Mouse (Mus musculus): ENCODE results near the gene Olfr1045. TPM values are rescaled to one million over a fixed set of nuclear protein-coding genes. Genes with fewer than 3 reads are reported as not detected.
"Not testable (repeated sequence)": the region's sequence is repeated elsewhere in the genome, so short reads cannot be mapped to it uniquely, and the experiment has no call there.

Olfr1045 gene
- total RNA-seq (2015; ENCODE audit: low replicate concordance) (not detected in 2 replicates), total RNA-seq (2017; ENCODE audit: low replicate concordance) (not detected in 2 replicates)

DNA sequence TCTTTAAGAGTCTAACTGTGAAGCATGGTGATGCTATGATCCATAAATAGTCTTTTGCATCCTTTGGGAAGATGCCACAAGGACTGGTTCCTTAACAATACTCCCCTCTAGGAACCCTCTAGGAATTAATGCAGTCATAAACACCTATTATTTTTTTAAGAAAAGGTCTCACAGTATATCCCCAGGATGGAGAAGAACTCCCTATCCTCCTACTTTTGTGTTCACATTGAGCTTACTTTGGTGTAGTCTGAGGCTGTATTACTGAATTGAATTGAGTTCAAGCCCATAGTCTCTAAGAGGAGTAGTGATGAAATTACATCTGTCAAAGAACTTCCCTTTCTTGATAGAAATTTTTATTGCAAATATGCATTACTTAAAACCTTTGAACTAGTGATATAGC lies at the start of gene Olfr1045:
Gene Olfr1045 (minus strand): TSS at position 101 of the 400 bp plus-strand sequence.
- no peak for ATAC-seq (replicated peaks; ENCODE audit: low FRiP score, poor library complexity, severe bottlenecking)

DNA sequence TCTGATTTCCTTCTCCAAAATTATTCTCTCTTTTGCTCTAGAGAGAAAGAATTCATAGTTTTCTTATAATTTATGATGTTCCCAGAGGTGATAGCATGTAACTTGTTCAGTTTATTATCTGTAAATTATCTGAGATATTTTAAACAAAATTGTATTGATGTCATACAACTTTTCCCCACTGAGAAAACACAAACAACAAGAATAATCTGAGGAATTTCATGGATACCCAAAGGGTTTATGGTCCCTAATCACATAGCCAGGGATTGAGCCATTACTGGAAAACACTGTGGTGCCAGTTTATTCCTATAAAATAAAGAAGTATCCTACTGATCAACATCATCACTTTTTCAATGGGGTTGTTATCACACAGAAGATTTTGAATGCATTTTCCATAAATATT lies 37.4 kb upstream of the Olfr1045 start, which contains the start of gene Olfr1048:
Gene Olfr1048 (minus strand): TSS at position 101 of the 400 bp plus-strand sequence.
- no peak for ATAC-seq (replicated peaks; ENCODE audit: low FRiP score, poor library complexity, severe bottlenecking)

DNA sequence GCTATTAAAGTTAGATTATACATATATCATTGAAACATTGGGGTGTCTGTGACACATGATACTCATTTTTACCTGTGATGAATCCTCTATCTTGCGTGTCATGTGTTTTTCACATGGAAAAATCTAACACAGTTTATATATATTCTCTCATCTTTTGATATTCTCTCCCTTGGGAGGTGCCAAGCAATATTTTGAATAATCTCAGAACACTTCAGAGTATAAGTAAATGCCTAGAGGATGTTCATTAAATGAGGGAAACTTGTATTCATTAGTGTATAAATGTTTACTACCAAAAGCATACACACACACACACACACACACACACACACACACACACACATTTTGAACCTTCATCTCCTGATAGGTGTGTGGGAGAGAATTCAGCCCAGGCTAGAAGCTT lies 28.5 kb upstream of the Olfr1045 start, which contains the start of gene Olfr1047:
Gene Olfr1047 (minus strand): TSS at position 101 of the 400 bp plus-strand sequence.
- ATAC-seq (replicated peaks; ENCODE audit: low FRiP score, poor library complexity, severe bottlenecking), result no peak

DNA sequence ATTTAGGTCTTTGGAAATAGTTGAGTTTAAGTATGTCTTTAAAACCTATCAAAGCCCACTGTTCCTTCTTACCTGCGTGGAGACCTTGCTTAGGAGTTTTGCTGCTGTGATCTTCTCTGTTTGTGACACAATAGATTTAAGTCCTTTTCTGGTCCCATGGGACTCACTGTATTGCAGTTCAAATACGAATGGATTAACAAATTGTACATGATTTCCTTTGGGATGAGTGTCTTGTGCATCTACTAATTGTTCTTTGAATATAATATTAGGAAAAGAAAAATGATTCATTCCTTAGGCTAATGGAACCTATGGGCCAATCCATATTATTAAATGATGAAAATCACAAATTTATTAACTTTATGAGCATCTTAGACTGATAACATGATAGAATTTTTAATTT lies 16.4 kb upstream of the Olfr1045 start, which contains the start of gene Olfr1046:
Gene Olfr1046 (minus strand): TSS at position 101 of the 400 bp plus-strand sequence.
- no peak for ATAC-seq (replicated peaks; ENCODE audit: low FRiP score, poor library complexity, severe bottlenecking)

DNA sequence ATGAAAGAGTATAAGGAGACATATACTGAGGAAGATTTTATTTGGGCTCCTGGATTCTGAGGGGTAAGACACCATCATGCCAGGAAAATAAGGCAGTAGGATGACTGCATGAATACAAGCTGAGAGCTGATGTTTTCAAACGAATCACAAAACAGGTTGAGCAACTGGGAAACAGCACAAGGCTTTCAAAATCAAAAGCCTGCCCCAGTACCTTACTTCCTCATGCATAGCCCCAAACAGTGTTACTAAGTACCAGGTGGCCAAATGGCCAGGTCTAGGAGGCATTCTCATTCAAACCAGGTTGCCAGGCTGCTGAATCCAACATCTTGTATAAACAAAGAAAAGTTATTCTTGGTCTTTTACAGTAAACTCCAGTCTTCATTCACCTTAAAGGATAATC lies 6.9 kb downstream of the Olfr1045 start:
- no peak for ATAC-seq (replicated peaks; ENCODE audit: low FRiP score, poor library complexity, severe bottlenecking)

DNA sequence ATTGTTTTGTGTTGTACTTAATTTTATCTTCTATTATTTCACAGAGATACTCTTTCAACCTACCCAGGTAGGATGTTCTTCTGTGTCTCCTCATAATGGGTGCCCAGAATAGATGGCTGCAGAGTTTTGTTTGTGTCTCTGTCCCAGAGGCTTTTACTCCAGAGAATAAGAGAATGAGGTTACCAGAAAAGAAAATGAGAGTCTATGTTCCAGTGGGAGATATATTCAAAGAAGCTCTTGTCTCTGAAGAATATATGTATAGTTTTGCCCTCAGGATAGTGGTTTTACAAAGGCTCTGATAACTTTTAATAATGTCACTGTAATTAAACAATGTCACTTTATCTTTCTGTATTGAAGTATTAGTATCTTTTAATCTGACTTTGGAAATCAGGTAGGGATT lies 17.2 kb downstream of the Olfr1045 start, which contains the start of gene Olfr52:
Gene Olfr52 (minus strand): TSS at position 101 of the 400 bp plus-strand sequence.
- ATAC-seq (replicated peaks; ENCODE audit: low FRiP score, poor library complexity, severe bottlenecking), result no peak

DNA sequence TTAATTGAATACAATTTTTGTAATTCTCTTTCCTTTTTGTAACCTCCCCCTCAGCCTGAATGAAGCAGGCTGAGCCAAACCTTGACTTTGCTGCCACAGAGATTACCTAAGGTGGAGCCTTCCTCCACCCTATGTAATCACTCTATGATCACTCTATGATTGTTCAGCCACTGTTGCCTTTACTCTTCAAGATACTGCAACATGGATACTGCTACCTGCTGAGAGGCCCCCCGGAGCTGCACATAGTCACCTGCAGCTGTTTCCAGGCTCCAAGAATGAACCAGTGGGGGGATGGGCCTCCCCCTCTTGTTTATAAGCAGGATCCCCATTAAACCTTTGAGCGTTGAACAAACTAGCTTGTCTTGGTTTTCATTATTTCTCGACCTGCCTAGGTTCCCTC lies 22.9 kb downstream of the Olfr1045 start:
- no peak for ATAC-seq (replicated peaks; ENCODE audit: low FRiP score, poor library complexity, severe bottlenecking)

DNA sequence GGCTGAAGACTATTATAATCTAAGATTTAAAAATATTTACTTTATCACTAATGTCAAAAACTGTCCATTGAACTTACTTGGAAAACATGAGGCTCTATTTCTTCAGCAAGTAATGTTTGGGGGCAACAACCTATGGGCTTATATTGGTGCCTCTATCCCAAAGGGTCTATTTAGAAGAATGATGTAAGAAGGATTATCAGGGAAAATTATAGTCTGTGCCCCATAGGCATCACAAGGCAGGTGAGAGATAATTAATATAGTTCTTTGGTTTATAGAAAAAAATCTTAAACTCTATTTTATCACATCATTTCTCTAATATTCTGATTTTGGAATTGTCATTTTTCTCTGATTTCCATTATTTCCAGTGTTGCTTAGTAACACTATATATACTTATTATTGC lies 25.1 kb downstream of the Olfr1045 start, which contains the start of gene Olfr1044:
Gene Olfr1044 (minus strand): TSS at position 101 of the 400 bp plus-strand sequence.
- ATAC-seq (replicated peaks; ENCODE audit: low FRiP score, poor library complexity, severe bottlenecking), result no peak

DNA sequence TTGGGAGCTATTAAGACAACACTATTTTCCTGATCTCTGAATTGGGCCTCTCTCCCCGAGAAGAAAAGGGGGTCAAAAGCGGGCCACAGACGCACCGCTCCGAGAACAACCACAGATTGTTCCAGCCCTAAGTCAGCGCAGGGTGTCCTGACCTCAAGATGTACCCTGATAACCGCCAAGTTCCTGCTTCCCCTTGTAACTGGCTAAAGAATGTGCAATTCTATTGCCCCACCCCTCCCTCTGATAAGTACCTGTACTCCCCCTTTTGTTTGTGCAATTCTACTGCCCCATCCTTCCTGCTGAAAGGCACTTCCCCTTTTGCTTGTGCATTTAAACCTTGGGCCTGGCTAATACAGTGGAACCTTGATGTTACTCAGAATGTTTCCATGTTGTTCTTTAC lies 27.4 kb downstream of the Olfr1045 start:
- ATAC-seq (replicated peaks; ENCODE audit: low FRiP score, poor library complexity, severe bottlenecking), result not testable (repeated sequence)

DNA sequence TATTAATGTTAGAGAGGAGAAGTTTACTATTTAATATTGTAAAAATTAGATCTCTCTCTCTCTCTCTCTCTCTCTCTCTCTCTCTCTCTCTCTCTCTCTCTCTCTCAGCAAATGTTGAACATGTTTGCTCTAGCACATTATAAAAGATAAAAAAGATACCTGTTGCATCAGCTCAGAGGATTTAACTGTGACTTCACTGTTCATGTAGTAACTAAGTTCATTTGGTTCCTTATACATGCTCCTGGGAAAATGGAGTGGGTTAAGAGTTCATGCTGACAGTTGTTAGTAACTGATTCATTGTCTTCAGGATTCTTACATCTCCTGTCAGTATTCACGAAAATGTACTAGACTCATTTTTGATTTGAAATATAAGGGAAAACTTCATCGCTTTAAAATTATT lies 35.4 kb downstream of the Olfr1045 start, which contains the start of gene Olfr1043:
Gene Olfr1043 (minus strand): TSS at position 101 of the 400 bp plus-strand sequence.
- no peak for ATAC-seq (replicated peaks; ENCODE audit: low FRiP score, poor library complexity, severe bottlenecking)

DNA sequence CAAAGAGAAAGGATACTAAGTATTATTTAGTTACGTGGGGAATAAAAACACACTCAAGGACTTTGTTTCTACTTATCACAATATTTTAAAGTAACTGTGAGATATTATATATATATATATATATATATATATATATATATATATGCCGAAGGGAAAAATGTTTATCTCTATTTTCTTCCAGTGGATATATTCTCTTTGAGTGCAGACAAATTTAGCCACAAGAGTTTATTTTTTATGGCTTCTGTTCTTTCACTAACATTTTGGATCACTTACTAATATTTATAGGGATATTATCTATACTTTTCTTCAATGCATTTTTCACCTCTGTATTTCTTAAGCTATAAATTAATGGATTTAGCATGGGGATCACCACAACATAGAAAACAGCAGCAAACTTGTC lies 41.1 kb downstream of the Olfr1045 start, which contains the start of gene Olfr1042:
Gene Olfr1042 (minus strand): TSS at position 101 of the 400 bp plus-strand sequence.
- no peak for ATAC-seq (replicated peaks; ENCODE audit: low FRiP score, poor library complexity, severe bottlenecking)

DNA sequence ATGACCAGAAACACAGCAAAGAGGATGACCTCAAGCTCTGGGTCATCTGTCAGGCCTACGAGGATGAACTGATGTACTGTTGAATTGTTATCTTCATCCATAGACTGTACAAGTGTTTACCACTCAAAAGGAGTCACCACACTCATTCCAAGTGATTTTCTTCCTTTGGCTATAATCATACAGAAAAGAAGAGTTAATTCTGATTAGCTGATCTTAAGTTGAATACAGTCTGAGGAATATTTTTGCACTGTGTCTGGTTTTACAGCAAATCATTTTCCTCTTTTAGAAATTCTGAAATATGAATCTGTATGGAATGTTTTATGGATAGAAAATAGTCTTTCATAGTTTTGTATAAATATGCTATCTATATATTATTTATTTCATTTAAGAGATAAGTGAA lies 56.2 kb downstream of the Olfr1045 start, which contains the start of gene Olfr1040:
Gene Olfr1040 (minus strand): TSS at position 101 of the 400 bp plus-strand sequence.
- no peak for ATAC-seq (replicated peaks; ENCODE audit: low FRiP score, poor library complexity, severe bottlenecking)

Other genes starting within 250 kb of the Olfr1045 start
- gene Olfr1029, start 229.1 kb downstream of the Olfr1045 start, total RNA-seq (2015; ENCODE audit: low replicate concordance), result not detected in 2 replicates
- not detected in 2 replicates for gene Olfr1029, start 229.1 kb downstream of the Olfr1045 start, total RNA-seq (2017; ENCODE audit: low replicate concordance)
- gene Olfr1030, start 223.7 kb downstream of the Olfr1045 start, total RNA-seq (2015; ENCODE audit: low replicate concordance), result not detected in 2 replicates
- gene Olfr1030, start 223.7 kb downstream of the Olfr1045 start, total RNA-seq (2017; ENCODE audit: low replicate concordance), result not detected in 2 replicates
- gene Olfr1031, start 212.7 kb downstream of the Olfr1045 start, total RNA-seq (2015; ENCODE audit: low replicate concordance), result not detected in 2 replicates
- gene Olfr1031, start 212.7 kb downstream of the Olfr1045 start, total RNA-seq (2017; ENCODE audit: low replicate concordance), result not detected in 2 replicates
- not detected in 2 replicates for gene Olfr1032, start 197.5 kb downstream of the Olfr1045 start, total RNA-seq (2015; ENCODE audit: low replicate concordance)
- not detected in 2 replicates for gene Olfr1032, start 197.5 kb downstream of the Olfr1045 start, total RNA-seq (2017; ENCODE audit: low replicate concordance)
- gene Olfr1033, start 182.4 kb downstream of the Olfr1045 start, total RNA-seq (2015; ENCODE audit: low replicate concordance), result not detected in 2 replicates
- not detected in 2 replicates for gene Olfr1033, start 182.4 kb downstream of the Olfr1045 start, total RNA-seq (2017; ENCODE audit: low replicate concordance)
- gene Olfr1034, start 157.1 kb downstream of the Olfr1045 start, total RNA-seq (2015; ENCODE audit: low replicate concordance), result not detected in 2 replicates
- gene Olfr1034, start 157.1 kb downstream of the Olfr1045 start, total RNA-seq (2017; ENCODE audit: low replicate concordance), result not detected in 2 replicates
- gene Olfr1036, start 129.0 kb downstream of the Olfr1045 start, total RNA-seq (2015; ENCODE audit: low replicate concordance), result not detected in 2 replicates
- gene Olfr1036, start 129.0 kb downstream of the Olfr1045 start, total RNA-seq (2017; ENCODE audit: low replicate concordance), result not detected in 2 replicates
- not detected in 2 replicates for gene Olfr1037, start 115.6 kb downstream of the Olfr1045 start, total RNA-seq (2015; ENCODE audit: low replicate concordance)
- gene Olfr1037, start 115.6 kb downstream of the Olfr1045 start, total RNA-seq (2017; ENCODE audit: low replicate concordance), result not detected in 2 replicates
- gene Olfr1039, start 67.1 kb downstream of the Olfr1045 start, total RNA-seq (2015; ENCODE audit: low replicate concordance), result not detected in 2 replicates
- not detected in 2 replicates for gene Olfr1039, start 67.1 kb downstream of the Olfr1045 start, total RNA-seq (2017; ENCODE audit: low replicate concordance)
- not detected in 2 replicates for gene Olfr1040, start 56.3 kb downstream of the Olfr1045 start, total RNA-seq (2015; ENCODE audit: low replicate concordance)
- not detected in 2 replicates for gene Olfr1040, start 56.3 kb downstream of the Olfr1045 start, total RNA-seq (2017; ENCODE audit: low replicate concordance)
- not detected in 2 replicates for gene Olfr1042, start 41.2 kb downstream of the Olfr1045 start, total RNA-seq (2015; ENCODE audit: low replicate concordance)
- not detected in 2 replicates for gene Olfr1042, start 41.2 kb downstream of the Olfr1045 start, total RNA-seq (2017; ENCODE audit: low replicate concordance)
- not detected in 2 replicates for gene Olfr1043, start 35.5 kb downstream of the Olfr1045 start, total RNA-seq (2015; ENCODE audit: low replicate concordance)
- gene Olfr1043, start 35.5 kb downstream of the Olfr1045 start, total RNA-seq (2017; ENCODE audit: low replicate concordance), result not detected in 2 replicates
- gene Olfr1044, start 25.2 kb downstream of the Olfr1045 start, total RNA-seq (2015; ENCODE audit: low replicate concordance), result not detected in 2 replicates
- not detected in 2 replicates for gene Olfr1044, start 25.2 kb downstream of the Olfr1045 start, total RNA-seq (2017; ENCODE audit: low replicate concordance)
- gene Olfr52, start 17.3 kb downstream of the Olfr1045 start, total RNA-seq (2015; ENCODE audit: low replicate concordance), result not detected in 2 replicates
- not detected in 2 replicates for gene Olfr52, start 17.3 kb downstream of the Olfr1045 start, total RNA-seq (2017; ENCODE audit: low replicate concordance)
- gene Olfr1046, start 16.3 kb upstream of the Olfr1045 start, total RNA-seq (2015; ENCODE audit: low replicate concordance), result not detected in 2 replicates
- not detected in 2 replicates for gene Olfr1046, start 16.3 kb upstream of the Olfr1045 start, total RNA-seq (2017; ENCODE audit: low replicate concordance)
- gene Olfr1047, start 28.4 kb upstream of the Olfr1045 start, total RNA-seq (2015; ENCODE audit: low replicate concordance), result not detected in 2 replicates
- gene Olfr1047, start 28.4 kb upstream of the Olfr1045 start, total RNA-seq (2017; ENCODE audit: low replicate concordance), result not detected in 2 replicates
- gene Olfr1048, start 37.3 kb upstream of the Olfr1045 start, total RNA-seq (2015; ENCODE audit: low replicate concordance), result not detected in 2 replicates
- gene Olfr1048, start 37.3 kb upstream of the Olfr1045 start, total RNA-seq (2017; ENCODE audit: low replicate concordance), result not detected in 2 replicates
- not detected in 2 replicates for gene Olfr1049, start 55.3 kb upstream of the Olfr1045 start, total RNA-seq (2015; ENCODE audit: low replicate concordance)
- gene Olfr1049, start 55.3 kb upstream of the Olfr1045 start, total RNA-seq (2017; ENCODE audit: low replicate concordance), result not detected in 2 replicates
- not detected in 2 replicates for gene Olfr1051, start 76.1 kb upstream of the Olfr1045 start, total RNA-seq (2015; ENCODE audit: low replicate concordance)
- not detected in 2 replicates for gene Olfr1051, start 76.1 kb upstream of the Olfr1045 start, total RNA-seq (2017; ENCODE audit: low replicate concordance)
- gene Olfr1052, start 89.4 kb upstream of the Olfr1045 start, total RNA-seq (2015; ENCODE audit: low replicate concordance), result not detected in 2 replicates
- not detected in 2 replicates for gene Olfr1052, start 89.4 kb upstream of the Olfr1045 start, total RNA-seq (2017; ENCODE audit: low replicate concordance)
- gene Olfr1053, start 112.3 kb upstream of the Olfr1045 start, total RNA-seq (2015; ENCODE audit: low replicate concordance), result not detected in 2 replicates
- gene Olfr1053, start 112.3 kb upstream of the Olfr1045 start, total RNA-seq (2017; ENCODE audit: low replicate concordance), result not detected in 2 replicates
- not detected in 2 replicates for gene Olfr1054, start 132.4 kb upstream of the Olfr1045 start, total RNA-seq (2015; ENCODE audit: low replicate concordance)
- gene Olfr1054, start 132.4 kb upstream of the Olfr1045 start, total RNA-seq (2017; ENCODE audit: low replicate concordance), result not detected in 2 replicates
- not detected in 2 replicates for gene Olfr1055, start 147.3 kb upstream of the Olfr1045 start, total RNA-seq (2015; ENCODE audit: low replicate concordance)
- not detected in 2 replicates for gene Olfr1055, start 147.3 kb upstream of the Olfr1045 start, total RNA-seq (2017; ENCODE audit: low replicate concordance)
- not detected in 2 replicates for gene Olfr1056, start 159.5 kb upstream of the Olfr1045 start, total RNA-seq (2015; ENCODE audit: low replicate concordance)
- not detected in 2 replicates for gene Olfr1056, start 159.5 kb upstream of the Olfr1045 start, total RNA-seq (2017; ENCODE audit: low replicate concordance)
- gene Olfr1057, start 175.4 kb upstream of the Olfr1045 start, total RNA-seq (2015; ENCODE audit: low replicate concordance), result not detected in 2 replicates
- gene Olfr1057, start 175.4 kb upstream of the Olfr1045 start, total RNA-seq (2017; ENCODE audit: low replicate concordance), result not detected in 2 replicates
- gene Olfr1058, start 185.6 kb upstream of the Olfr1045 start, total RNA-seq (2015; ENCODE audit: low replicate concordance), result not detected in 2 replicates
- gene Olfr1058, start 185.6 kb upstream of the Olfr1045 start, total RNA-seq (2017; ENCODE audit: low replicate concordance), result not detected in 2 replicates
- gene Olfr1061, start 211.0 kb upstream of the Olfr1045 start, total RNA-seq (2015; ENCODE audit: low replicate concordance), result not detected in 2 replicates
- not detected in 2 replicates for gene Olfr1061, start 211.0 kb upstream of the Olfr1045 start, total RNA-seq (2017; ENCODE audit: low replicate concordance)
- gene Olfr1062, start 223.7 kb upstream of the Olfr1045 start, total RNA-seq (2015; ENCODE audit: low replicate concordance), result not detected in 2 replicates
- gene Olfr1062, start 223.7 kb upstream of the Olfr1045 start, total RNA-seq (2017; ENCODE audit: low replicate concordance), result not detected in 2 replicates
- gene Olfr1065, start 247.6 kb upstream of the Olfr1045 start, total RNA-seq (2015; ENCODE audit: low replicate concordance), result not detected in 2 replicates
- not detected in 2 replicates for gene Olfr1065, start 247.6 kb upstream of the Olfr1045 start, total RNA-seq (2017; ENCODE audit: low replicate concordance)